Mouse (Mus musculus) left cerebral cortex, adult 8-10 months (tissue): ENCODE measurements around the gene Tle3. TPM values are rescaled to one million over a fixed set of nuclear protein-coding genes. Genes with fewer than 3 reads are reported as not detected.

Experiments used
- DNase-seq, 2 experiments: peaks; one replicate each; pipeline ENCODE4 v3.0.0; 2022; ENCODE audit warnings: low spot score in 2 of 2
- total RNA-seq, 4 experiments: library from RNA; stranded (reverse); gene quantifications; 2 replicates each; pipeline ENCODE4 v1.2.4; 2022

Gene Tle3
- total RNA-seq: 10 to 100 TPM; 37.4 to 53.8 (median 44.7) TPM

DNA sequence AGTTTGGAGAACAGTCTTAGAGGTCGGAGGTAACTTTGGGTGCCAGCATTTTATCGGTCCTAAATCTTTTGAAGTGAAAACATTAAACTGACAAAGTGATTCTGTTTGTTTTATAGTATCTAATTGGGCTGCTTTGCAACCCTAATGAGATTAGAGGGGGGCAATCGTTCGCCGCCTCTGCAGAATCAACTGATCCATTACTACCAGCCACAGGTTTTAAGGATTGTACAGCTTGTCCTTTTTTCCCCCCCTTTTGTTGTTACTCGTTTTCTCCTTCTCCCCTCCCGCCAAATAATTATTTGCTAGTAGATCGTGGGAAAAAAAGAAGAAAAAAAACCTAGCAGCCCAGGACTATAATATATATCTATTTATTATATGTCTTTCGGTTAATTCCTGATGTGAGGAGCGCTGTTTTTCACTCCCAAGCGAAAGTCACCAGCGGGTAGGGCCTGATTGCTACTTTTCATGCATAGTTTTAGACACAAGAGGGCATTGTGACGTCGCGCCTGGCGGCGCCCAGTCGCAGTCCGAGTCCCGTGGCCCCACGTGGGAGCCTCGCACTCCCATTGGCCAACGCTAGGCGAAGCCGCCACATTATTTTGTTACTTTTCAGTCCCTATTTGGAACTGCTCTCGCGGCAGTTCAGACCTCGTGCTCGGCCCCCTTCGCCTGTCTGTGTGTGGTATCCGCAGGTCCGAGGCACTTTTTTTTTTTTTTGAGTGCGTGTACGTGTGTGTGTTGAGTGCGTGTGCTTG lies at the start of gene Tle3:
Gene Tle3 (plus strand): TSS at position 612 of the 755 bp plus-strand sequence.
- DNase-seq: peak; percentile 94 to 99

DNA sequence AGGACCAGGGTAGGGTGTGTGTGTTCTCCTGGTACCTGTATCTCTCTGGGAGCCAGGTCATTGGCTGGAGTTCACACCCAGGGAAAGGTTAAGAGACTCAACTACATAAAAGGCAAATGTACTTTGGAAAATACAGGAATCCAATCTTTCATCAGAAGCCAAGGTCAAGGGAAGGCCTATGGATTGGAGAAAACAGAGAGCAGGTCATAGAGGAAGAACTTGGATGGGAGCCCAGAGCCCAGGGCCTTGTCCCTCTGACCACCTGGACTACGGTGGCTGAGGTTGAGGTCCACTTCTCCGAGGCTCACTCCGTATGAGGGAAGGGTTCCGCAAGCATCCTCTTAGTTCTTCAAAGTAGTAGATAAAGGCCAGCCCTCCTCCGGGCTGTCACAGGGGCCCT lies 48.9 kb upstream of the Tle3 start:
- no peak for DNase-seq

DNA sequence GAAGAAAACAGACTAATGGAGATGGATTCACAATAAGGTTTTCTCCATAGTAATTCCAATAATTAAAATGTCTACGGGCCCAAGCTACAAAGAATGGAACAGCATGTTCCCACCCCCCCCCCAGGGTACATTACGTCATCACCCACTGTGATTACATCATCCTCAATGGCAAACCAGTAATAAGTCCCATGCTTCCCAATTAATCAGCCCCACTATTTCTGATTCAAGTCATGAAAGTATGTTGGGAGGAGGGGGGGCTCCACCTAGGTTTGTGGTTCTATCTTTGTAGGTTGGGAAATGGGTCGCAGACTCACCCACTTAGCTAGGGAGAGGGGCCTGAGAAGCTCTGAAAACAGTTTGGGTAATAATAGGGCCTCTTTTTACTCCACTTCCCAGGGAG lies 48.3 kb upstream of the Tle3 start:
- no peak for DNase-seq

DNA sequence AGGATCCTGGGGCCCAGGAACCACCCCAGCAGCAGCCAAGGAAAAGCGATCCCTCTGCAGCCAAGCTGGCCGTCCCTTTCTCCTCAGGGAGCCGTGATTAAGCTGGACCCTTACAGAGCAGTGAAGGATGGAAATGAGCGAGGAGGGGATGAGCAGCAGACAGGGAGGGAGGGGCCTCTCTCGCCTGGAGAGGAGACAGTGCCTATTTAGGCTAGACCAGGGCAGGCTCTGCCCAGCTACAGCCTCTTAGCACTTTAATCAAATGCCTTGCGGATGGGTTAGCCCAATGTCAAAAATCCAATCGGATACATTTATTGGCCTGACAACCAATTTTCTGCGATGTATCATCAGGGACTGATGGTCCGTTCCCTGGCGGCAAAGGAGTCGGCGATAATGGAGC lies 47.8 kb upstream of the Tle3 start:
- no peak for DNase-seq

DNA sequence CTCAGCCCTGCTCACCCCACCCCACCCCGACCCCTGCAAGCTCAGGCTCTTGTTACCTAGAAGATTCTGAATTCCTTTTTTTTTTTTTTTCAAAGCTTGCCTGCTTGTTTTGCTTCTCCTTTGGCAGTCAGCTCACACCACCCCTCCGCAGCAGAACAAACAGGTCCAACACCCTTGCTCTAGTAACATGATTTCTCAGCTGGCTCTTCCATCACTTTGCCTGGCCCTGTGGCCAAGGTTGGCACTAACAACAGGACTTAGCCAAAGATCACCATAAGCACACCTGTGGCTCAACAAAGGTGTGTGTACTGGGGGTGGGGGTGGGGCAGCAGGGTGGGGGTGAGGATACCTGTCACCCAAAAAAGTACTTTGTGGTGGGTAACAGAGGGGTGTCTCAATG lies 47.2 kb upstream of the Tle3 start:
- no peak for DNase-seq

DNA sequence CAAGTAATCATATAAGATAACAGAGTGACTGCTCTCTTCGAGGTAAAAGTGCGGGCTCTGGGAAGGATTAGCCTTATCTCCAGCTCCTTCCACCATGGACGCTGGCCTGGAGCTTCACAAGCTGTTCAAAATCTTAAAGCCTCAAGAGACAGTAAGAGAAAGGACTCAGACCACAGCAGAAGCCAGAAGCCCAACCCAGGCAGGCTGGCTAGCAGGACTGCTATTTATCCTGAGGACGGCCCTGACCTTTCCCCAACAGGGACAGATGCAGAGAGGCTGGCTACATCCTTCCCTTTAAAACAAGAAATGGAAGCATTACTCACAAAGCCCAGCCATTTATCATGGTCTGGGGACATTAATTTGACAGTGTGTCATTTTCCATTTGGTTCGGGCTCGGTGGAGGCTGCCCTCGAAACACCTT lies 46.2 kb upstream of the Tle3 start:
- no peak for DNase-seq

DNA sequence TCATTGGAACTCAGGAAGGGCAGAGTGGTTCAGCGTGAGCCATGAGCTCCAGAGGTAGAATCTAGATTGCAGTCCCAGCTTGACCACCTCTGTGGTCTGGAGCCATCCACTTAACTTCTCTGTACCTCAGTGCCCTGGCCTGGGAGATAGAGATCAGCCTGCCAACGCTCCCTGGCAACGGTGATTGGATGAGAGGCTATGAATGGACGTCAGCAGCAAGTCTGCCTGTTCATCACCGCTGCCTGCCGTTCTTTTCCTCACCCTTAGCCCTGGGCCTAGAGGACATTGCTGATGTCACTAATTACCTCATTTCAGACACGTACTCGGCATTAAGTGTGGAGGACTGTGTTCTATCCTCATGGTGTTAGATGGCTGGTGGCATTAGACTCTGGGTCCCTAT lies 45.2 kb upstream of the Tle3 start:
- DNase-seq: no peak

DNA sequence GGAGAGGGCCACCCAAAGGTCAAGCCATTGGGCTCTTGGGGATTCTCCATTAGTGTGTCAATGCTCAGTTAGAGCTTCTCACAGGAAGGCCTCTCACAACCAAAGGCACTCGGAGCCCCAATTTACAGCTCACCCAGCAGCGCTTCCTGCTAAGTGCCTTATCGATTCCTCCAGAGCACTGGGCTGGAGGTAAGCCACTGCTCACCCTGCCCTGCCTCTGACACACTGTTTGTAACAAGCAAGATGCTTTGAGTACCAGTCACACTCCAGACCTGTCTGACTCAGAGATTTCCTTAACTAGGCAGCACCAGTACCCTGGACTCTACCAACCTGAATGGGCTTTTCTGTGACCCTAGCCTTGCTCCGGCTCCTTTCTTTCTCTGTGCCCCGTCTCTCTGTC lies 44.0 kb upstream of the Tle3 start:
- DNase-seq: no peak

DNA sequence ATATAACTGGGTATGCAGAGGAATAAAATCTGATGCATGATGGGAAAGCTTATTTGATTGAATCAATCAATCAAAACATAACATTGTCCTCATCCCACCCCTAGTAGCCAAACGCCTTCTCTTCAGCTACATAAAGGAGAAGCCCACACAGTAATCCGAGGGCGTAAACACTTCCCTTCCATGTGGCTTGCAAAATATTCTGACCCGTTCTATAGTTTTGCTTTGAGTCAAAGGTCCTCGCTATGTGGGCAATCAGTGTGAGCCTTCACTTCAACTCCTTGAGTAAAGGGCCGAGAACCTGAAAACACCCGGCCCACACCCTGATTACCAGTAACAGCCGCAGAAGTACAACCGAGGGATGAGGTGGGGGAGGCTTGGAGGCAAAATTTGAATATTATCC lies 41.4 kb upstream of the Tle3 start:
- DNase-seq: no peak

DNA sequence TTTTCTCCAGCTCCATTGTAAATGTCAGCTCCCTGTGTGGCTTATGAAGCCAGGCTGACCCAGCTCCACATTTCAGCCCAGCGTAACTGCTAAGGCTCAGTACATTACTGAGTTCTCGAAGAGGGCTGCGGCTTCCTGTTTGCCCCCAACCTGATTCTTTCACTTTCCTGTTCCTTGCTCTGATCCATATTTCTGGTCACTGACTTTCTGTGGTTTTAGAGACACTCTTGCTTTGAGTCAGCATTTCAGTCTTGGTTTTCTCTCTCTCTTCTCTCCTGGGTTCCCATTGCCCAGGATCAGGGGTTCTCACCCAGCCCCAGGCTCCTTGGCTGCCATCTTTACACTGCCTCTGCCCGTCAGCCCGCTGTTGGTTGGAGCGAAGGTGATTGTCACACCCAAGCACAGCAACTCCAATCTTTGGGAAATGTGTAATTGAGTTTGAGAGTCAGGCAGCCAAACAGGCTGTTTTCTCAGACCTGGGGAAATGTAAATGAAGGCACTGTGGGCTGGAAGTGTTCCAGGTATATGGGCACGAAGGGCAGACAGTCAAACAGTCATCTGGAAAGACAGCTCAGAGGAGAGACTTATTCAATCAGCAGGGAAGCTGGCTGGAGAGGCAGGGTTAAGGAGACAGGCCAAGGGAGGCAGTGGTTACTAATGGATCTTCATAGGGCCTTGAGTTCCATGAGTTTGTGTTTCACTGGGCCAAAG lies 39.8 kb upstream of the Tle3 start:
- DNase-seq: no peak

DNA sequence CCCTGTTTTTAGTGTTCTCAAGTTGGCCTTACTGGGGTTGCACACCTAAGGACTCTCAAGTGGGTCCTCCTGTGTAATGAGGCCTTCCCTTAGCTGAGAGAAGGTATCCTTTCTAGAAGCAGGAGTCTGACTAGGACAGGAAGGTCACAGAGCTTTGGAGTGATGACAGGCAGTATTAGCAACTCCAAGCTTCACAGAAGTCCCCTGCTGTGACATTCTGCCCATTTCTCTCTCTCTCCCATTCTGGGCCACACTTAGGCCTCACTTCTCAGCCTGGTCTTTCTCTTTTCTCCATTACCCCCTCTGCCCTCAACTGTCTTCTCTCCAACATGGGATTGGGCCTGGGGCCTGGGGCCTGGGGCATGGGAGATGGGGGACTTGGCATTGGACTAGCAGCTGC lies 36.0 kb upstream of the Tle3 start:
- DNase-seq: no peak

DNA sequence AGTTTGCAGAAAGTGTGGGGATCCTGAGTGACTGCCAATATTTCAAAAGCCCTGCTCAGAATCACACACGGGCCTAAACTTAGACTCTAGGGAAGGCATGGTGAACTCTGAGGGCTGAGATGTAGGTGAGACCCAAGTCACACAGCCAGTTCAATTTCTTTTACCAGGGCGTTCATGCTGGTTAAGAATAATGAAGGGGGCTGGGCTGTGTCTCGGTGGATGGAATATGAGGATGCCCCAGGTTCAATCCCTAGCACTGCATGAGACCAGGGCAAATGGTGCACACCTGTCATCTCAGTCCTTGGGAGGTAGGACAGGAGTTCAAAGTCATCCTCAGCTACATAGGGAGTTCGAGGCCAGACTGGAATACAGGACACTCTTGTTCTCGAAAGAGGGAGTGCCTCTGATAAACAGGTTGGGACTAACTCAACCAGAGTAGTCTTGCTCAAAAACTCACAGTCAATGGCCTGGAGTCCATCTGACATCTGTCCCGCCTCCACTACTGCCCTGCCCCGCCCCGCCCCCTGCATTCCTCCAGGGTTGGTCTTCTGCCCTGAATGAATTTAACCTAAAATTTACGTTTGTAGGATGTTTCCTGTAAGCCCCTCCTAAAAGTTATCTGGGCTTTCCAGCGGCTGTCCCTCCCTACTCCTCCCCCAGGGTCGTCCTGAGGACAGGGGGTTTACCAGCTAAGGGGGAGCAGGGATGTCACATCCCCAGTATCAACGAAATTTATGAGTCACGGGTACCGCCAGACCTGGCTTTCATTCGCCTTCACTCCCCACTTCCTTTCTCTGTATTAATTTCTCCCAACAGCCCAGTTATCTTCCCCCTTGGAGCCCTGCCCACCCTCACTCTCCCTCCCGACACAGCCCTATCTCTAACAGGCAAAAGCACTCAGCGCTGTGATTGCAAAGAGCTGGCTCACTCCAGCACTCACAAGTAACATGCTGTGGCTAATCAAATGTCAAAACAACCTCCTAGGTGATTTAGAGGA lies 35.3 kb upstream of the Tle3 start:
- DNase-seq: no peak

DNA sequence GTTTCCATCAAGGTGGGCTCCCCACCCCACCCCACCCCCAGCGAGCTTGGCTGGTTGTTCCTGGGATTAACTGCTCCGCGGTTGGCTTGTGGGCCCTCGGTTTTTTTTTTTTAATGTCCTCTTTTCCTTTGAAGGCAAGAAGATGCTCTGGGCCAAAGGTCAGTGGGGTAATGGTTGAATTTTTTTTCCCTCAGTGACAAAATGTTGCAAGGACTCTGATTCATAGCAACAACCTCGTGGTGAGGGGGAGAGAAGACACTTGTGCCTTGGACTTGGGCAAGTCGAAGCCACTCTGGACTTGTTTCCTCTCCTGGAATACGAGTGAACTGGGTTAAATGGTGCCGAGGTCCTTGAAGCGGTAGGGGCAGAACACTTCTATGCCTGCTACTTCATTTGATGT lies 34.5 kb upstream of the Tle3 start:
- DNase-seq: no peak

DNA sequence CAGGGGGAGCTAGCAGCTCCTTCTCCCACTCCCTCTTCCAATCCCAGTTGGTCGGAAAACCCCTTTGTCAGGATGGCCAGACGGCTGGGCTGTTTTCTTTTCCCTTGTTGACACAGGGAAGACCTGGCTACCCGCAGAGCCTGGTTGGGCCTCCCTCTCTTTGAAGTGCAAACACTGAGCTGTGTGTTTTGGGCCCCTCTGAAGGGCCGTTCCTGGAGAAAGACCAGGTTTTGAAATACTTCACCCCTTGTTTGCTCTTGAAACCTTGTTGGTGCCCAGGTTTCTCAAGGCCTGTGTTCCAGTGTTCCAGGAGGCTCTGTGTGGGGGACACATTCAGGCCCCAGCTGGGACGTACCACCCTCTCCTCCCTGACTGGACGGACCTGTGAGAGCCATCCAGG lies 32.9 kb upstream of the Tle3 start:
- DNase-seq: no peak

DNA sequence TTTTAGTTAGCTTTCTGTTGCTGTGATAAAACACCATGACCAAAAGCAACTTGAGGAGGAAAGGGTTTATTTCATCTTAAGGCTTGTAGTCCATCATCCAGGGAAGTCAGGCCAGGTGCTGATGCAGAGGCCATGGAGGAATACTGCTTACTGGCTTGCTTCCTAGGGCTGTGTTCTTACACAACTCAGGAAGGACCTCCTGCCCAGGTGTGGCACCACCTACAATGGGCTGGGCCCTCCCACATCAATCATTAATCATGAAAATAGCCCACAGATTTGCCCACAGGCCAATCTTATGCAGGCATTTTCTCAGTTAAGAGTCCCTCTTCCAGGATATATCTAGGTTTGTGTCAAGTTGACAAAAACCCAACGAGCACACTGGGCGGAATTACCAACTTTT lies 31.8 kb upstream of the Tle3 start:
- no peak for DNase-seq

DNA sequence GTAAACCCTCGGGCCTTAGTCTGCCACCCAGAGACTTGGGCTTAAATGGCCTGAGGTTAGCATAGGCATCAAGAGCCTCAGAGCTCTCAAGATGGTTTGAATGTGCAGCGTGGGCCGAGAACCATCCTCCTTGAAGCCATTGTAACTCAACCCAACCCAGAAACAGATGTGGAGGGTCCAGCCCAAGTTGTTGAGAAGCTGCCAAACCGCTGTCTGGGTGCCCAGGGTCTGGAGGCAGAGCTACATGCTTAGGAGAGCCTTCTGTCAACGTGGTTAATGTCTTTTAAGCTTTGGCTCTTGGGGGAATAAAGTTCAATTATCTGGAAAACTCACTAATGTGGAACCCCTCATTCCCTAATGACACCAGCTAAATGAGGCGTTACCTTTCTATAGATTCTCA lies 29.9 kb upstream of the Tle3 start:
- DNase-seq: no peak

DNA sequence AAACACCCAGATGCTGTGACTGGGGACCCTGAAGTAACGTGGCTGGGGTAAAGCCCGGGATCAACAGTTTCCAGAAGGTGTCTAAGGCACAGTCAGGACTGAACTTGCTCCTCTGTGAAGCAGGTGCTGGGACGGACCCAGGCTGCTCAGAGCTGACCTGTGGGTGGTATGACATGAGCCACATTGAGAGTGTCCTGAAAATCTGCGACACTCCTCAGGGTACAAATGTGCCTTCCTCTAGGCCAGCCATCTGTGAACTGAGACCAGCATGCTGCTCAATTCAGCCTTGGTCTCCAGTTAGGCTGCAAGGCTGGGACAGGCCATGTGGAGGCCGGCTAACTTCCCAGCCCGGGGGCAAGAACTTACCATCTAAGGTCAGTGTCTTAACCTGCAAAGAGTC lies 27.5 kb upstream of the Tle3 start:
- no peak for DNase-seq

DNA sequence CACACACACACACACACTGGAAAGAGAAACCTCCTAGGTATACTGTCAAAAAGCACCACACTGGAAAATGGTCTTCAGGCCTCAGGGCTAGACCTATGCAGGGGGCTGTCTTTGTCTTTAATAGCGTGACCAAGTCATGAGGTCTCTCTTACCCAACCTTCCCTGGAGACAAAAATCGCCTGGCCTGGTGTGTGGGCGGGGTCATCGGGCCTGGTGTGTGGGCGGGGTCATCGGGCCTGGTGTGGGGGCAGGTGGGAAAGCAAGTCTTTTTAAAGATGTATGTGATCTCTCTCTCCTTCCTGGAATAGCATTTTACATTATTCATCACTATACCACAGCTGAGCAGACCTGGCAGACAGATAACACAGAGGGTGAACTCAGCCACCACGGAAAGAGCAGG lies 25.2 kb upstream of the Tle3 start:
- no peak for DNase-seq

DNA sequence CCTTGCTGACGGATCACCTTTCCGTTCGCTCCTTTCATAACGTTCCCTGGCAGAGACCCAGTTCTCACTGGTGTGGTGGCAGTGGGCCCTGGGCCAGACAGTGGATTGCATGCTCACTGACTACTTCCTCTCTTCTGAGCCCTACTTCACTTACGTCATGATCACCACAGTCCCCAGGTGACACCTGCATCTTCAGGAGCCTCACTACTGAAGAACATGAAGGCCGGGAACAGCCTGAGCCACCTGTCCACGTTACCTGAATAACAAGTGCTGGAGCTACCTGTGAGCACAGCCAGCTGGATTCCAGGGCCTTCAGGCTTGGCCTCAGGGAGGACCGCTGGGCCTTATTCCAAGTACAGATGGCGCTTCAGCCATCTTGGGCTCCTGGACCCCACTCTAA lies 24.1 kb upstream of the Tle3 start:
- no peak for DNase-seq

DNA sequence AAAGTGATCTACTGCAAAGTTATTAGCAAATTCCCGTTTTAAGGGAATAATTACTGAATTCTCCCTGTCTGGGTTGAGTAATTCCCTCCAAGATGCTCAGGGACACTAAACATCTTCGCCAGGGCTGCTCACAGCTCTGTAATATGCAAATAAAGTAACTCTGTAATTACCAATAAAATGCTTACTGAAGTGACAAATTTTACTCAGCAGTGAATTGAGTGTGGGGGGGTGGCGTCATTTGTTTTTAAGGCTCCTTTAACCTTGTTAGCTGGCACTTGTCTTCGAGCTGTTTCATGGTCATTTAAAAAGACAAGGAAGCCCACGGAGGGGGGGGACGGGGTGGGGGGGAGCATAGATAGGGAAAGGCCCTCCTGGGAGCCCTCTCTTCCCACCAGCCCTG lies 23.6 kb upstream of the Tle3 start:
- DNase-seq: no peak

DNA sequence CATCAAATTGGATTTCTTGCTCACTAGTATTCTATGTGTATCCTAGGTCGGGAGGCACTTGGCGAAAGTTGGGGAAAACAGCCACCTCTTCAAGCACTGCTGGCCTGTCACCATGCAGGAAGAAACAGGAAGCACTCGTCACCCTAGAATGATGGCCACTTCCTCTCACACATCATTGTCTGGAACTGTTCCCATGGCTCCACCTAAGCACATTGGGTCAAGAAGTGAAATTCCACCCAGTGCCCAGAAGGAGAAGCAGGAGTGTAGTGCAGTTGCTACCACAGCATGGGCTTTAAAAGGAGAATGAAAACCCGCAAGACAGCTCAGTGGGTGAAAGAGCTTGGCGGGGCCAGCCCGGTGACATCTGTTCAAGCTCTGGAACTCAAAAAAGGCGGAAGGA lies 22.5 kb upstream of the Tle3 start:
- DNase-seq: no peak

DNA sequence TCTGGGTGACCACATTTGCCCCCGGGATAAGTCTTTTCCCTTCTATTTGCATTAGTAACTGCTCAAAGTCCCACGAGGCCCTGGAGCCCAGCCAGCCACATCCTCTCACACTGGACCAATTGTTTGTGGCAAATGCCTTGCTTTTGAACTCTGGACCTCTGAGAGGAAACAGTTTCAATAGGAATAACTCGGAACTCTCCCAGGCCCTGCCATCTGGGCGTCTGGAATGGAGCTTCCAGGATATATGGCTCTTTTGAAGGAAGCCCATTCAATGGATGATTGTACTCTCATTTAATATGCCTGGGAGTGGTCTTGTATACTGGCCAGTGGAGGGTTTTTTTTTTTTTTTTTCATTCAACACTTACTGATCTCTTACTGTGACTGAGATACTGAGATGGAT lies 21.0 kb upstream of the Tle3 start:
- no peak for DNase-seq
